Mouse (Mus musculus): Measurements from ENCODE around the gene Tuba8.

Tuba8 gene

GRCm38 (mm10) chr6:121210149-121210925 is at the start of gene Tuba8:
Tuba8 (plus strand) TSS chr6:121210696.
- TF ChIP-seq POU5F1 (IDR thresholded peaks at IDR 0.05; ENCODE audit: borderline replicate concordance, low read length) (no peak), CTCF (conservative IDR thresholded peaks at IDR 0.05; ENCODE audit: low read length) (no peak), NANOG (IDR thresholded peaks at IDR 0.05; ENCODE audit: borderline replicate concordance, low read length) (no peak)
- Histone ChIP-seq H3K4me1 (replicated peaks; ENCODE audit: low read depth, low read length) (peaks cover 18% of the 10 kb centered on the region), H3K4me3 (replicated peaks; ENCODE audit: low read length) (peak within 1 kb of the TSS; percentile 79), H3K9me3 (ENCODE audit: low read length) (no peaks in the 10 kb centered on the region), H3K27me3 (ENCODE audit: insufficient read depth, low read length) (peaks cover 53% of the 10 kb centered on the region), H3K36me3 (ENCODE audit: insufficient read depth, low read length) (no peaks in the 10 kb centered on the region)

- Histone ChIP-seq H3K36me3 (ENCODE audit: insufficient read depth, low read length) (no peaks in the 10 kb centered on the region), H3K4me1 (replicated peaks; ENCODE audit: low read depth, low read length) (peaks cover 25% of the 10 kb centered on the region), H3K27me3 (ENCODE audit: insufficient read depth, low read length) (peaks cover 14% of the 10 kb centered on the region; the same call in 1 of the 2 replicates), H3K9me3 (ENCODE audit: low read length) (no peaks in the 10 kb centered on the region), H3K4me3 (replicated peaks; ENCODE audit: low read length) (no peak overlapping the region)
- no peak for TF ChIP-seq NANOG (IDR thresholded peaks at IDR 0.05; ENCODE audit: borderline replicate concordance, low read length)
- TF ChIP-seq CTCF (conservative IDR thresholded peaks at IDR 0.05; ENCODE audit: low read length) = no peak
- TF ChIP-seq POU5F1 (IDR thresholded peaks at IDR 0.05; ENCODE audit: borderline replicate concordance, low read length) = no peak
Measured at GRCm38 (mm10) chr6:121162616-121163015, 47.9 kb upstream of the Tuba8 start.

GRCm38 (mm10) chr6:121166098-121166552 is 44.4 kb upstream of the Tuba8 start:
- no peak overlapping the region for H3K4me3 ChIP-seq (replicated peaks; ENCODE audit: low read length)
- H3K4me1 ChIP-seq (replicated peaks; ENCODE audit: low read depth, low read length) = peaks cover 34% of the 10 kb centered on the region
- no peaks in the 10 kb centered on the region for H3K9me3 ChIP-seq (ENCODE audit: low read length)
- no peaks in the 10 kb centered on the region for H3K36me3 ChIP-seq (ENCODE audit: insufficient read depth, low read length)
- peaks cover 10% of the 10 kb centered on the region; the same call in 1 of the 2 replicates for H3K27me3 ChIP-seq (ENCODE audit: insufficient read depth, low read length)
- TF ChIP-seq NANOG (IDR thresholded peaks at IDR 0.05; ENCODE audit: borderline replicate concordance, low read length) = no peak
- TF ChIP-seq POU5F1 (IDR thresholded peaks at IDR 0.05; ENCODE audit: borderline replicate concordance, low read length) = no peak
- TF ChIP-seq CTCF (conservative IDR thresholded peaks at IDR 0.05; ENCODE audit: low read length) = no peak

DNA sequence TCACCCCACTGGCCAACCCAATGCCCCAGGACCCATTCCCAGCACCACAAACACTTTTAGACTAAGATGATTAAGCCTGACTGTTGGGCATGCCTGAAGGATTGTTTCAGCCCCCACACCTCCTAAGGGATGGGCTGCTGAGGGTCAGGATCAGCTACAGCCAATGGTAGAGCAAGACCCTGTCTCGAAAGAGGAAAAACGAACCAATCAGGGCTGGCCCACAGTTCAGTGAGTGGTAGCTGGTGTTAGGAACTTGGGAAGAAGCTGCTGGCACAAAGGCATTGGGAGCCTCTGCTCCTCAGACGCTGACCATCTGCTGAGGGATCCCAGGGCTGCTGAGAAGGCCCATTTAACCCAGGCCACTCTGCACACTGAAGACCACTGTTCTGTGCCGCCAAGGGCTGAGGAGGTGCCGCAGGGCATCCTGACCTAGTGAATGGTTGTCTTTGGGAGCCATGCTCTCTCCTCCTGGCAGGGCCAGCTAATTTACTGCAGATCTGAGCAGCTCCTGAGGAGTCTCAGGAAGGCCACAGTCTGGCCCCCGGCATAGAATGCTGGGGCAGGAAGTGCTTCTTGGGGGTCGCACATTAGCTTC is 43.0 kb upstream of the Tuba8 start:
- H3K36me3 ChIP-seq (ENCODE audit: insufficient read depth, low read length) = no peaks in the 10 kb centered on the region
- peaks cover 28% of the 10 kb centered on the region for H3K4me1 ChIP-seq (replicated peaks; ENCODE audit: low read depth, low read length)
- no peak for TF ChIP-seq POU5F1 (IDR thresholded peaks at IDR 0.05; ENCODE audit: borderline replicate concordance, low read length)
- no peak for TF ChIP-seq NANOG (IDR thresholded peaks at IDR 0.05; ENCODE audit: borderline replicate concordance, low read length)
- H3K27me3 ChIP-seq (ENCODE audit: insufficient read depth, low read length) = peaks cover 8% of the 10 kb centered on the region; the same call in 1 of the 2 replicates
- no peaks in the 10 kb centered on the region for H3K9me3 ChIP-seq (ENCODE audit: low read length)
- peak overlapping the region; percentile 67 for H3K4me3 ChIP-seq (replicated peaks; ENCODE audit: low read length)

GRCm38 (mm10) chr6:121171102-121171501 is 39.4 kb upstream of the Tuba8 start:
- Histone ChIP-seq H3K27me3 (ENCODE audit: insufficient read depth, low read length) (peaks cover 22% of the 10 kb centered on the region), H3K36me3 (ENCODE audit: insufficient read depth, low read length) (no peaks in the 10 kb centered on the region), H3K9me3 (ENCODE audit: low read length) (no peaks in the 10 kb centered on the region), H3K4me1 (replicated peaks; ENCODE audit: low read depth, low read length) (peaks cover 36% of the 10 kb centered on the region), H3K4me3 (replicated peaks; ENCODE audit: low read length) (no peak overlapping the region)
- TF ChIP-seq POU5F1 (IDR thresholded peaks at IDR 0.05; ENCODE audit: borderline replicate concordance, low read length) = no peak
- no peak for TF ChIP-seq NANOG (IDR thresholded peaks at IDR 0.05; ENCODE audit: borderline replicate concordance, low read length)
- TF ChIP-seq CTCF (conservative IDR thresholded peaks at IDR 0.05; ENCODE audit: low read length) = no peak

GRCm38 (mm10) chr6:121173471-121173870 is 37.0 kb upstream of the Tuba8 start:
- TF ChIP-seq NANOG (IDR thresholded peaks at IDR 0.05; ENCODE audit: borderline replicate concordance, low read length) = no peak
- no peak for TF ChIP-seq POU5F1 (IDR thresholded peaks at IDR 0.05; ENCODE audit: borderline replicate concordance, low read length)
- TF ChIP-seq CTCF (conservative IDR thresholded peaks at IDR 0.05; ENCODE audit: low read length) = no peak

GRCm38 (mm10) chr6:121174761-121175160 is 35.7 kb upstream of the Tuba8 start:
- peaks cover 19% of the 10 kb centered on the region for H3K27me3 ChIP-seq (ENCODE audit: insufficient read depth, low read length)
- no peaks in the 10 kb centered on the region for H3K36me3 ChIP-seq (ENCODE audit: insufficient read depth, low read length)
- no peak for TF ChIP-seq POU5F1 (IDR thresholded peaks at IDR 0.05; ENCODE audit: borderline replicate concordance, low read length)
- no peak for TF ChIP-seq CTCF (conservative IDR thresholded peaks at IDR 0.05; ENCODE audit: low read length)
- TF ChIP-seq NANOG (IDR thresholded peaks at IDR 0.05; ENCODE audit: borderline replicate concordance, low read length) = no peak
- H3K9me3 ChIP-seq (ENCODE audit: low read length) = no peaks in the 10 kb centered on the region
- no peak overlapping the region for H3K4me3 ChIP-seq (replicated peaks; ENCODE audit: low read length)
- H3K4me1 ChIP-seq (replicated peaks; ENCODE audit: low read depth, low read length) = peaks cover 34% of the 10 kb centered on the region

More at GRCm38 (mm10) chr6:121173471-121173870, 37.0 kb upstream of the Tuba8 start:
- H3K36me3 ChIP-seq (ENCODE audit: insufficient read depth, low read length) = no peaks in the 10 kb centered on the region
- peaks cover 22% of the 10 kb centered on the region for H3K27me3 ChIP-seq (ENCODE audit: insufficient read depth, low read length)
- H3K4me3 ChIP-seq (replicated peaks; ENCODE audit: low read length) = no peak overlapping the region
- peaks cover 34% of the 10 kb centered on the region for H3K4me1 ChIP-seq (replicated peaks; ENCODE audit: low read depth, low read length)
- H3K9me3 ChIP-seq (ENCODE audit: low read length) = no peaks in the 10 kb centered on the region

GRCm38 (mm10) chr6:121176011-121176730 is 34.3 kb upstream of the Tuba8 start:
- no peaks in the 10 kb centered on the region for H3K36me3 ChIP-seq (ENCODE audit: insufficient read depth, low read length)
- H3K4me3 ChIP-seq (replicated peaks; ENCODE audit: low read length) = peak overlapping the region; percentile 3
- no peak for TF ChIP-seq CTCF (conservative IDR thresholded peaks at IDR 0.05; ENCODE audit: low read length)
- TF ChIP-seq POU5F1 (IDR thresholded peaks at IDR 0.05; ENCODE audit: borderline replicate concordance, low read length) = no peak
- no peak for TF ChIP-seq NANOG (IDR thresholded peaks at IDR 0.05; ENCODE audit: borderline replicate concordance, low read length)
- peaks cover 34% of the 10 kb centered on the region for H3K4me1 ChIP-seq (replicated peaks; ENCODE audit: low read depth, low read length)
- no peaks in the 10 kb centered on the region for H3K9me3 ChIP-seq (ENCODE audit: low read length)
- H3K27me3 ChIP-seq (ENCODE audit: insufficient read depth, low read length) = peaks cover 19% of the 10 kb centered on the region
